Mouse (Mus musculus) G1E (cell line): ENCODE measurements around the gene Twf2.

Experiments used
- CTCF ChIP-seq: IDR thresholded peaks from 2 replicates; pipeline ENCODE4 v1.5.1; 2012; ENCODE audit warnings: low read depth, low read length, inconsistent platforms, mixed read lengths
- GATA1 ChIP-seq: IDR thresholded peaks from 2 replicates; pipeline ENCODE4 v1.6.1; 2012; ENCODE audit warnings: borderline replicate concordance, low read length, inconsistent platforms, mixed read lengths

DNA sequence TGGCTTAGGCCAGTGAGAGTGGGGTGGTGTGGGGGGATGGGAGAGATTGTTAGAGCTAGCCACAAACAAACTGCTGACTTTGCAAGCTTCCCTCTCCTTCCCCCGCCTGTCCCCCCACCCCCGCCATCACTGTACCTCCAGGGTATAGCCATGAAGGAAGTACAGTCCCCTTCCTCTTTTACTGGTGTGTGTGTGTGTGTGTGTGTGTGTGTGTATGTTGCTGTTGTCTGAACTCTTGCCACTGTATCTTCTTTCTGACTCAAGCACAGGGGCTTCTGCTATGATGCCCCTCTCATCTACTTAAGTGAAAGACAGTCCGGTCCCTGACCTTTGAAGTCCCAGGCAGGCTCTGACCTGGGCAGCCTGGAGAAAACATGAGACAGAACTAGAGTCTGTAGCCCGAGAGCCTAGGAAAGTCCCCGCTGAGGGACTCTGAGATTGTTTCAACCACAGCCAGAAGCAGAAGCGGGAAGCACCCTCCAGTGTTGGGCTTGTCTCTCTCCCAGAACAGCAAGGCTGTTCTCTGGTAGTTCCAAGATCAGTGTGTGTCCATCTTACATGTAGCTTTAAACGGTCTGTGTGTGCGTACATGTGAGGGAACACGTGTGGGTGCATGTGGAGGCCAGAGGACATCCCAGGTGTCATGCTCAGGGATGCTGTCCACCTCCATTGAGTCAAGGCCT lies 27.3 kb downstream of the Twf2 start:
- TF ChIP-seq CTCF = no peak
- TF ChIP-seq GATA1 = no peak
